Mouse (Mus musculus) liver, adult 2 months (tissue): ENCODE data around the gene Ccl27a.
"Not testable (repeated sequence)": the region's sequence is repeated elsewhere in the genome, so short reads cannot be mapped to it uniquely, and the experiment has no call there.

ENCODE experiments used
- CTCF ChIP-seq: fragments of 200-500 bp; IDR thresholded peaks from 2 replicates; pipeline ENCODE4 v1.5.1; 2011; ENCODE audit warnings: low read depth, low read length, control low read depth
- POLR2A ChIP-seq: fragments of 200-500 bp; IDR thresholded peaks from 2 replicates; pipeline ENCODE4 v1.6.1; 2011; ENCODE audit warnings: low read length, control low read depth; ENCODE audit not compliant: insufficient read depth; ENCODE audit errors: extremely low read depth

GRCm38 (mm10) chr4:41767301-41767700 is 6.7 kb downstream of the Ccl27a start:
- TF ChIP-seq CTCF, POLR2A: not testable (repeated sequence)
